In the genomic region with DNA sequence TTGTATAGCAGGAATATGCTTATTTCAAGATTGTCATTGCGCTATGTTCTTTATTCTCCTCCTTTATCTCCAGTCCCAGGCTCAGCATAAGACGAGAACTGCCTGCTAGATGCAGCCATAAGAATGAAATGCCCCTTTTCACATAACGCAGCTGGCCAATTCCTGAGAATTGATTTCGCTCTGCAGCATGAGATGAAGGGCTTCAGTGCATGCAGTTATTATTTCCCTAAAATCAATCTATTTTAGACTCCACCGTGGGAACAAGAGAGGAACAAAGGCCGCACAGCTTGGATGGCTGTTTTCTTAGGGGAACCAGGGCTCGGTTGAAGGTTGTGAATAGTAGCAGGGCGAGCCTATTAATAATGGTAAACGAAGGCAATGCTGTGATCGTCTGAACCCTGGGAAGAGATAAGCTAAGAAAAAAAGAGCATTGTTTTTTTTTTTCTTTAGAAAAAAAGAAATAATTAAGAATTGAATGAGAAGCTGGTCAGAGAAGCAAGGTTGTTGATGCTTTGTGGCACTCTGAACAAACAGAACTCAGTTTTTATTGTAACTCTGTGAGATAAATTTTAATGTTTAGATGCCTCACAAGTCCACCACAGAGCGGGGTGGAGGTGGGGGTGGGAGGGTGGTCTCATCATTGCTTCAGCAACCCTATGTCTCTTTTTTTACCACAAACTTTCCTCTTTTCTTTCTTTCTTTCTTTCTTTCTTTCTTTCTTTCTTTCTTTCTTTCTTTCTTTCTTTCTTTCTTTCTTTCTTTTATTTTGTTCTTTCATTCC, we compare ENCODE assay signal across 15 mouse cellular contexts.
DNase-seq lines count a peak whose midpoint lies in the region; ATAC-seq and TF ChIP-seq lines count a peak whose summit lies in the region.
"Had no signal": no experiment of that assay in that cellular context is flagged by ENCODE, and none has a peak within 500 bp of the region (broad histone marks: within the 10 kb centered on the region; RNA-seq: fewer than 3 reads in every experiment).

No protein-coding gene starts in this region.

- ATAC-seq in forebrain, embryonic 11.5 days (replicated peaks; ENCODE audit: low FRiP score) = peak; percentile 92
- ATAC-seq in hindbrain, embryonic 14.5 days (ENCODE audit: low FRiP score) = peak; percentile 79
- ATAC-seq in midbrain, embryonic 16.5 days = peak; percentile 83
- ATAC-seq in liver, embryonic 12.5 days = no peak
- ATAC-seq: intestine, embryonic 16.5 days had no signal

- no peaks in the 10 kb centered on the region for H3K4me1 ChIP-seq in forebrain, embryonic 11.5 days (replicated peaks; ENCODE audit: control insufficient read depth, insufficient read depth, low read length)
- H3K4me1 ChIP-seq in hindbrain, embryonic 14.5 days (replicated peaks; ENCODE audit: control insufficient read depth, insufficient read depth, low read length) = peaks cover 7% of the 10 kb centered on the region; the same call in 1 of the 2 replicates
- peaks cover 3% of the 10 kb centered on the region for H3K4me1 ChIP-seq in midbrain, embryonic 16.5 days (ENCODE audit: control insufficient read depth, insufficient read depth, low read length)
- no peaks in the 10 kb centered on the region for H3K4me1 ChIP-seq in liver, embryonic 12.5 days
- H3K4me1 ChIP-seq in cerebellum, adult 2 months (ENCODE audit: control insufficient read depth, insufficient read depth, low read length) = no peaks in the 10 kb centered on the region
- H3K4me1 ChIP-seq: limb, embryonic 13.5 days; megakaryocyte, embryonic 14.5 days had no signal

- no peak overlapping the region for H3K4me2 ChIP-seq in forebrain, embryonic 11.5 days (ENCODE audit: low read depth, low read length, severe bottlenecking)
- H3K4me2 ChIP-seq in hindbrain, embryonic 14.5 days (replicated peaks) = no peak overlapping the region; the same call in 1 of the 2 replicates
- H3K4me2 ChIP-seq in midbrain, embryonic 16.5 days (ENCODE audit: low read length) = peak overlapping the region; percentile 15; the same call in 1 of the 2 replicates
- no peak overlapping the region for H3K4me2 ChIP-seq in liver, embryonic 12.5 days
- H3K4me2 ChIP-seq: limb, embryonic 13.5 days had no signal

- 11% methylated on average over 11 of the region's 11 CpGs for WGBS in forebrain, embryonic 11.5 days
- WGBS in hindbrain, embryonic 14.5 days = 12% methylated on average over 11 of the region's 11 CpGs
- WGBS in midbrain, embryonic 16.5 days = 10% methylated on average over 11 of the region's 11 CpGs
- WGBS in liver, embryonic 12.5 days (ENCODE audit: insufficient replicate concordance) = 69% methylated on average over 11 of the region's 11 CpGs
- 39% methylated on average over 11 of the region's 11 CpGs for WGBS in cerebellum, adult 2 months

- H3K36me3 ChIP-seq in forebrain, embryonic 11.5 days (ENCODE audit: control insufficient read depth, insufficient read depth, low read length) = no peaks in the 10 kb centered on the region
- no peaks in the 10 kb centered on the region for H3K36me3 ChIP-seq in hindbrain, embryonic 14.5 days (replicated peaks; ENCODE audit: control insufficient read depth, insufficient read depth)
- no peaks in the 10 kb centered on the region for H3K36me3 ChIP-seq in midbrain, embryonic 16.5 days (ENCODE audit: control insufficient read depth, insufficient read depth, low read length)
- no peaks in the 10 kb centered on the region for H3K36me3 ChIP-seq in liver, embryonic 12.5 days
- H3K36me3 ChIP-seq: limb, embryonic 13.5 days had no signal

- H3K9me3 ChIP-seq in forebrain, embryonic 11.5 days (ENCODE audit: control insufficient read depth, low read length) = no peaks in the 10 kb centered on the region
- peaks cover 13% of the 10 kb centered on the region for H3K9me3 ChIP-seq in hindbrain, embryonic 14.5 days (ENCODE audit: control insufficient read depth, low read length)
- H3K9me3 ChIP-seq in midbrain, embryonic 16.5 days (replicated peaks; ENCODE audit: control insufficient read depth, low read length, poor library complexity, severe bottlenecking) = peaks cover 4% of the 10 kb centered on the region
- H3K9me3 ChIP-seq in liver, embryonic 12.5 days (replicated peaks) = no peaks in the 10 kb centered on the region
- H3K9me3 ChIP-seq: limb, embryonic 13.5 days; megakaryocyte, embryonic 14.5 days had no signal

- H3K27ac ChIP-seq in forebrain, embryonic 11.5 days (ENCODE audit: low read depth, low read length) = peak overlapping the region; percentile 63
- H3K27ac ChIP-seq in hindbrain, embryonic 14.5 days = peak overlapping the region; percentile 69
- peak overlapping the region; percentile 75 for H3K27ac ChIP-seq in midbrain, embryonic 16.5 days (ENCODE audit: low read length)
- no peak overlapping the region for H3K27ac ChIP-seq in liver, embryonic 12.5 days
- H3K27ac ChIP-seq in cerebellum, adult 2 months (ENCODE audit: insufficient read depth, low read length) = no peak overlapping the region
- H3K27ac ChIP-seq: left cerebral cortex, adult 2 months; limb, embryonic 13.5 days; stomach, postnatal 0 days had no signal

- peak; percentile 51 for DNase-seq in forebrain, embryonic 11.5 days (ENCODE audit: low spot score)
- DNase-seq in hindbrain, embryonic 14.5 days (ENCODE audit: low spot score) = peak; percentile 46
- no peak for DNase-seq in kidney, postnatal 36 days
- DNase-seq in urinary bladder, postnatal 25 days (ENCODE audit: low spot score) = no peak
- DNase-seq in cerebellum, adult 2 months = no peak
- DNase-seq: kidney, postnatal 25 days; lung, adult 18-20 months had no signal

- no peak for TF ChIP-seq POLR2A in cerebellum, adult 2 months (IDR thresholded peaks at IDR 0.05; ENCODE audit: borderline replicate concordance, insufficient read depth, low read length)

- TF ChIP-seq CTCF in cerebellum, adult 2 months (IDR thresholded peaks at IDR 0.05; ENCODE audit: borderline replicate concordance, insufficient read depth, low read depth, low read length) = no peak

- no peak overlapping the region for H3K4me3 ChIP-seq in forebrain, embryonic 11.5 days (ENCODE audit: low read depth, low read length)
- H3K4me3 ChIP-seq in hindbrain, embryonic 14.5 days (replicated peaks; ENCODE audit: low read length) = no peak overlapping the region
- H3K4me3 ChIP-seq in midbrain, embryonic 16.5 days (ENCODE audit: low read depth, low read length) = no peak overlapping the region
- no peak overlapping the region for H3K4me3 ChIP-seq in liver, embryonic 12.5 days
- H3K4me3 ChIP-seq in cerebellum, adult 2 months (replicated peaks; ENCODE audit: insufficient read depth, low read depth, low read length) = no peak overlapping the region
- H3K4me3 ChIP-seq: left cerebral cortex, adult 2 months; limb, embryonic 13.5 days; megakaryocyte, embryonic 14.5 days had no signal

- no peak overlapping the region for H3K9ac ChIP-seq in forebrain, embryonic 11.5 days (ENCODE audit: low read length)
- peak overlapping the region; percentile 37 for H3K9ac ChIP-seq in hindbrain, embryonic 14.5 days
- H3K9ac ChIP-seq in midbrain, embryonic 16.5 days (ENCODE audit: low read depth, low read length) = peak overlapping the region; percentile 54; the same call in 1 of the 2 replicates
- H3K9ac ChIP-seq in liver, embryonic 12.5 days = no peak overlapping the region
- H3K9ac ChIP-seq: limb, embryonic 13.5 days had no signal

- H3K27me3 ChIP-seq in forebrain, embryonic 11.5 days (ENCODE audit: control insufficient read depth, insufficient read depth, low read length) = no peaks in the 10 kb centered on the region
- H3K27me3 ChIP-seq in hindbrain, embryonic 14.5 days (ENCODE audit: control insufficient read depth, insufficient read depth, low read length) = no peaks in the 10 kb centered on the region
- H3K27me3 ChIP-seq in midbrain, embryonic 16.5 days (ENCODE audit: control insufficient read depth, insufficient read depth, low read depth, low read length) = no peaks in the 10 kb centered on the region
- H3K27me3 ChIP-seq in liver, embryonic 12.5 days (replicated peaks) = no peaks in the 10 kb centered on the region
- H3K27me3 ChIP-seq in cerebellum, adult 2 months (ENCODE audit: control insufficient read depth, insufficient read depth, low read length) = no peaks in the 10 kb centered on the region
- H3K27me3 ChIP-seq: CH12.LX; limb, embryonic 13.5 days; megakaryocyte, embryonic 14.5 days had no signal

Comparison
In these comparisons a context has a peak if more than half of its experiments do, and no peak if none do; other contexts are left out.
1. DNase-seq: peak in forebrain, embryonic 11.5 days (single experiment) and hindbrain, embryonic 14.5 days (single experiment); none in kidney, postnatal 36 days (0 of 2), urinary bladder, postnatal 25 days (single experiment) and cerebellum, adult 2 months (0 of 2).
2. H3K27ac ChIP-seq: peak in forebrain, embryonic 11.5 days (single experiment), hindbrain, embryonic 14.5 days (single experiment) and midbrain, embryonic 16.5 days (single experiment); none in liver, embryonic 12.5 days (single experiment) and cerebellum, adult 2 months (single experiment).
3. H3K9ac ChIP-seq: peak in hindbrain, embryonic 14.5 days (single experiment) and midbrain, embryonic 16.5 days (single experiment); none in forebrain, embryonic 11.5 days (single experiment) and liver, embryonic 12.5 days (single experiment).